Mouse (Mus musculus): ENCODE data around the gene Nrip2.

DNA sequence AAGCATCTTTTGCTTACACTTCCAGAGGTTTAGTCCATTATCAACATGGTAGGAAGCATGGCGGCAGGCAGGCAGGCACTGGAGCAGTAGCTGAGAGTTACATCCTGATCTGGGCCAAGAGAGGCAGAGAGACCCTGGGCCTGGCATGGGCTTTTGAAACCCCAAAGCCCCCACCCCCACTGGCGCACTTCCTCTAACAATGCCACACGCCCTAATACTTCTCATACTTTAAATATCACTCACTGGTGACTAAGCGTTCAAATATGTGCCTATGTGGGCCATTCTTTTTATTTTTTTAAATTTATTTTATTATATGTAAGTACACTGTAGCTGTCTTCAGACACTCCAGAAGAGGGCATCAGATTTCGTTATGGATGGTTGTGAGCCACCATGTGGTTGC lies 32.6 kb upstream of the Nrip2 start:
- TF ChIP-seq CTCF (IDR thresholded peaks at IDR 0.05; ENCODE audit: borderline replicate concordance, insufficient read depth, low read depth, low read length) (no peak), POLR2A (IDR thresholded peaks at IDR 0.05; ENCODE audit: borderline replicate concordance, insufficient read depth, low read length) (no peak)

Data from cerebellum, adult 2 months (tissue).